Mouse (Mus musculus) ES-E14 (cell line): ENCODE results near the gene Rabep2.

Experiments
- CHD2 ChIP-seq: IDR thresholded peaks from 2 replicates; pipeline ENCODE4 v1.6.1; 2014; ENCODE audit warnings: mild to moderate bottlenecking, low read depth, low read length, inconsistent platforms
- HCFC1 ChIP-seq: IDR thresholded peaks from 2 replicates; pipeline ENCODE4 v1.6.1; 2012; ENCODE audit warnings: low read length, inconsistent platforms, borderline replicate concordance; ENCODE audit not compliant: insufficient read depth
- MAFK ChIP-seq: IDR thresholded peaks from 2 replicates; pipeline ENCODE4 v1.6.1; 2014; ENCODE audit warnings: mild to moderate bottlenecking, low read depth, low read length, inconsistent platforms; ENCODE audit not compliant: insufficient read depth
- ZC3H11A ChIP-seq: IDR thresholded peaks from 2 replicates; pipeline ENCODE4 v1.6.1; 2012; ENCODE audit warnings: low read depth, mild to moderate bottlenecking, inconsistent platforms, low read length, borderline replicate concordance
- ZNF384 ChIP-seq: IDR thresholded peaks from 2 replicates; pipeline ENCODE4 v1.6.1; 2012; ENCODE audit warnings: low read depth, low read length, inconsistent platforms

GRCm38 (mm10) chr7:126460623-126461399, 32.3 kb downstream of the Rabep2 start:
- TF ChIP-seq ZC3H11A (no peak), CHD2 (no peak), HCFC1 (no peak), ZNF384 (no peak), MAFK (no peak)
